In genomic region chr10:12612235-12612863, GRCm38 (mm10) we compare ENCODE assay signal across 8 mouse cellular contexts.
DNase-seq lines count a peak whose midpoint lies in the region; ATAC-seq and TF ChIP-seq lines count a peak whose summit lies in the region.

No protein-coding gene starts in this region.

- no peak overlapping the region for H3K4me3 ChIP-seq in heart, embryonic 10.5 days
- no peak overlapping the region for H3K4me3 ChIP-seq in ES-Bruce4 (ENCODE audit: low read depth, low read length)
- peak overlapping the region; percentile 27 for H3K4me3 ChIP-seq in midbrain, embryonic 16.5 days (ENCODE audit: low read depth, low read length)

- peak overlapping the region; percentile 37 for H3K4me2 ChIP-seq in midbrain, embryonic 16.5 days (ENCODE audit: low read length)

- no peak for TF ChIP-seq POLR2A in ES-Bruce4 (IDR thresholded peaks at IDR 0.05; ENCODE audit: insufficient read depth, low read length)

- intact Hi-C loops in left cerebral cortex, postnatal 14 days (cut with DNase I): loop anchor here (2.0 to 10.0 kb wide), 4 partner anchors 388 to 1162 kb away; no protein-coding TSS in a partner anchor

- TF ChIP-seq CTCF in ES-Bruce4 (IDR thresholded peaks at IDR 0.05; ENCODE audit: low read depth, low read length): peak; percentile 53

- ATAC-seq in midbrain, embryonic 16.5 days: peak; percentile 89

- no peaks in the 10 kb centered on the region for H3K27me3 ChIP-seq in heart, embryonic 10.5 days (ENCODE audit: insufficient read depth, poor library complexity, severe bottlenecking)
- no peaks in the 10 kb centered on the region for H3K27me3 ChIP-seq in ES-Bruce4 (ENCODE audit: control insufficient read depth, insufficient read depth, low read length, poor library complexity, severe bottlenecking)
- H3K27me3 ChIP-seq in midbrain, embryonic 16.5 days (ENCODE audit: control insufficient read depth, insufficient read depth, low read depth, low read length): no peaks in the 10 kb centered on the region

- H3K4me1 ChIP-seq in heart, embryonic 10.5 days: peaks cover 6% of the 10 kb centered on the region; the same call in 1 of the 2 replicates
- peaks cover 7% of the 10 kb centered on the region for H3K4me1 ChIP-seq in ES-Bruce4 (ENCODE audit: control insufficient read depth, insufficient read depth, low read length)
- peaks cover 6% of the 10 kb centered on the region for H3K4me1 ChIP-seq in midbrain, embryonic 16.5 days (ENCODE audit: control insufficient read depth, insufficient read depth, low read length)

- H3K9ac ChIP-seq in ES-Bruce4 (ENCODE audit: low read depth, poor library complexity, severe bottlenecking): peak overlapping the region; percentile 40; the same call in 1 of the 2 replicates
- H3K9ac ChIP-seq in midbrain, embryonic 16.5 days (ENCODE audit: low read depth, low read length): no peak overlapping the region

- 26% methylated on average over 4 of the region's 4 CpGs for WGBS in heart, embryonic 10.5 days
- WGBS in midbrain, embryonic 16.5 days: 14% methylated on average over 4 of the region's 4 CpGs

- no peak for TF ChIP-seq EP300 in ES-Bruce4 (IDR thresholded peaks at IDR 0.05; ENCODE audit: insufficient read depth, low read depth, low read length)

- H3K27ac ChIP-seq in heart, embryonic 10.5 days: no peak overlapping the region
- no peak overlapping the region for H3K27ac ChIP-seq in ES-Bruce4 (ENCODE audit: insufficient read depth, low read length)
- H3K27ac ChIP-seq in midbrain, embryonic 16.5 days (ENCODE audit: low read length): no peak overlapping the region

- peak; percentile 11 to 30 for DNase-seq in heart, adult 9 months (ENCODE audit: low spot score in 2 of 2)
- no peak for DNase-seq in heart, embryonic 10.5 days (ENCODE audit: low spot score)
- DNase-seq in cerebellum, postnatal 25 days: peak; percentile 62 to 81
- DNase-seq in heart, postnatal 4 days: peak; percentile 50
- peak; percentile 43 to 47 for DNase-seq in left cerebral cortex, postnatal 14 days (ENCODE audit: low spot score in 2 of 2)
- DNase-seq in thymus, postnatal 36 days: peak; percentile 5 to 15

- no peaks in the 10 kb centered on the region for H3K9me3 ChIP-seq in heart, embryonic 10.5 days
- H3K9me3 ChIP-seq in ES-Bruce4 (replicated peaks; ENCODE audit: control insufficient read depth, insufficient read depth, low read length, poor library complexity, severe bottlenecking): no peaks in the 10 kb centered on the region
- no peaks in the 10 kb centered on the region for H3K9me3 ChIP-seq in midbrain, embryonic 16.5 days (replicated peaks; ENCODE audit: control insufficient read depth, low read length, poor library complexity, severe bottlenecking)

- no peaks in the 10 kb centered on the region for H3K36me3 ChIP-seq in heart, embryonic 10.5 days
- H3K36me3 ChIP-seq in ES-Bruce4 (ENCODE audit: control insufficient read depth, insufficient read depth, low read length, poor library complexity, severe bottlenecking): no peaks in the 10 kb centered on the region
- no peaks in the 10 kb centered on the region for H3K36me3 ChIP-seq in midbrain, embryonic 16.5 days (ENCODE audit: control insufficient read depth, insufficient read depth, low read length)
